ENCODE assay signal across 1 mouse cellular context in genomic region chr11:94287105-94287504, GRCm38 (mm10).
TF ChIP-seq lines count a peak whose summit lies in the region.

No protein-coding gene starts in this region.

TF ChIP-seq in myocyte, 11 proteins besides CTCF, POLR2A, EP300 and RAD21:
- no peak for TF ChIP-seq E2F4 (IDR thresholded peaks at IDR 0.05; ENCODE audit: insufficient read depth)
- peak; percentile 16 for TF ChIP-seq POLR2AphosphoS2 (IDR thresholded peaks at IDR 0.05; ENCODE audit: insufficient read length, low read depth)
- no peak for TF ChIP-seq SRF (IDR thresholded peaks at IDR 0.05; ENCODE audit: control insufficient read depth, insufficient read length, low read depth)
- TF ChIP-seq TCF3 (IDR thresholded peaks at IDR 0.05; ENCODE audit: insufficient read length, low read depth) = no peak
- TF ChIP-seq MYOG (IDR thresholded peaks at IDR 0.05; ENCODE audit: control insufficient read depth in 1 of 3, insufficient read depth in 1 of 3, insufficient read length in 2 of 3, low read depth in 2 of 3) = no peak
- TF ChIP-seq MYOD1 (IDR thresholded peaks at IDR 0.05; ENCODE audit: control insufficient read depth in 1 of 3, insufficient read length in 2 of 3, low read depth in 2 of 3) = no peak
